Mouse (Mus musculus) monocyte, adult 2 months (primary cell): Measurements from ENCODE around the gene Boc.
"Not testable (repeated sequence)": the region's sequence is repeated elsewhere in the genome, so short reads cannot be mapped to it uniquely, and the experiment has no call there.

Source experiments
- DNase-seq, 2 experiments: peaks; one replicate each; pipeline ENCODE4 v3.0.0; 2022; ENCODE audit warnings: low spot score in 2 of 2, low read depth in 1 of 2

Gene Boc

GRCm38 (mm10) chr16:44492706-44493105 lies 66.0 kb downstream of the Boc start:
- DNase-seq, result no peak

- no peak for DNase-seq
Observed at GRCm38 (mm10) chr16:44492151-44492550, 66.5 kb downstream of the Boc start.

- DNase-seq, result no peak
Observed at GRCm38 (mm10) chr16:44491051-44491450, 67.6 kb downstream of the Boc start.

- no peak for DNase-seq
Observed at GRCm38 (mm10) chr16:44487194-44487593, 71.5 kb downstream of the Boc start.

- DNase-seq, result no peak
Observed at GRCm38 (mm10) chr16:44486612-44487011, 72.1 kb downstream of the Boc start.

GRCm38 (mm10) chr16:44485691-44486090 lies 73.0 kb downstream of the Boc start:
- DNase-seq, result no peak

GRCm38 (mm10) chr16:44484831-44485230 lies 73.9 kb downstream of the Boc start:
- no peak for DNase-seq

GRCm38 (mm10) chr16:44484079-44484478 lies 74.6 kb downstream of the Boc start:
- DNase-seq, result peak in 1 of 2 experiments; percentile 19

- no peak for DNase-seq
Observed at GRCm38 (mm10) chr16:44481599-44482593, 76.8 kb downstream of the Boc start.

- DNase-seq, result no peak
Observed at GRCm38 (mm10) chr16:44480616-44481015, 78.1 kb downstream of the Boc start.

- DNase-seq, result no peak
Observed at GRCm38 (mm10) chr16:44479852-44480251, 78.8 kb downstream of the Boc start.

- DNase-seq, result no peak
Observed at GRCm38 (mm10) chr16:44478767-44479166, 79.9 kb downstream of the Boc start.

- no peak for DNase-seq
Observed at GRCm38 (mm10) chr16:44475682-44476375, 82.9 kb downstream of the Boc start.

- DNase-seq, result no peak
Observed at GRCm38 (mm10) chr16:44475281-44475680, 83.4 kb downstream of the Boc start.

- no peak for DNase-seq
Observed at GRCm38 (mm10) chr16:44460922-44461321, 97.8 kb downstream of the Boc start.

GRCm38 (mm10) chr16:44458826-44459225 lies 99.9 kb downstream of the Boc start:
- DNase-seq, result no peak

- DNase-seq, result peak in 1 of 2 experiments; percentile 3
Observed at GRCm38 (mm10) chr16:44457858-44458257, 100.8 kb downstream of the Boc start.

- not testable (repeated sequence) for DNase-seq
Observed at GRCm38 (mm10) chr16:44441913-44442312, 116.8 kb downstream of the Boc start.

GRCm38 (mm10) chr16:44435481-44435880 lies 123.2 kb downstream of the Boc start:
- no peak for DNase-seq
